8 mouse cellular contexts compared by ENCODE assay signal in genomic region chr19:6924461-6925306, GRCm38 (mm10). TPM values are rescaled to one million over a fixed set of nuclear protein-coding genes. Genes with fewer than 3 reads are reported as not detected.
DNase-seq lines count a peak whose midpoint lies in the region; ATAC-seq and TF ChIP-seq lines count a peak whose summit lies in the region.

No protein-coding gene starts in this region.

- WGBS in bone marrow, adult 2 months: 5% methylated on average over 39 of the region's 39 CpGs
- 4% methylated on average over 39 of the region's 39 CpGs for WGBS in forebrain, embryonic 11.5 days

- no peaks in the 10 kb centered on the region for H3K36me3 ChIP-seq in forebrain, embryonic 11.5 days (ENCODE audit: control insufficient read depth, insufficient read depth, low read length)

- 0 out of 2 replicates have a peak overlapping the region, but pooled peaks have one; percentile 15 for H3K4me2 ChIP-seq in forebrain, embryonic 11.5 days (ENCODE audit: low read depth, low read length, severe bottlenecking)

- H3K4me1 ChIP-seq in bone marrow, adult 2 months (ENCODE audit: control insufficient read depth, insufficient read depth, low read length): peaks cover 5% of the 10 kb centered on the region; the same call in 1 of the 2 replicates
- peaks cover 21% of the 10 kb centered on the region; the same call in 1 of the 2 replicates for H3K4me1 ChIP-seq in forebrain, embryonic 11.5 days (replicated peaks; ENCODE audit: control insufficient read depth, insufficient read depth, low read length)

- ATAC-seq in forebrain, embryonic 11.5 days (replicated peaks; ENCODE audit: low FRiP score): no peak

- peak; percentile 91 to 92 for DNase-seq in B cell, adult 2 months
- DNase-seq in forebrain, embryonic 11.5 days (ENCODE audit: low spot score): peak; percentile 88
- peak; percentile 64 for DNase-seq in heart, postnatal 25 days (ENCODE audit: low spot score)
- peak; percentile 65 to 95 for DNase-seq in layer of hippocampus, adult 18-20 months (ENCODE audit: low spot score in 2 of 2)
- peak; percentile 81 to 87 for DNase-seq in lung, adult 18-20 months
- peak; percentile 76 for DNase-seq in ovary, postnatal 10 days (ENCODE audit: low spot score)
- DNase-seq in thymus, postnatal 14 days: peak; percentile 89

- H3K9ac ChIP-seq in forebrain, embryonic 11.5 days (ENCODE audit: low read length): no peak overlapping the region

- no peaks in the 10 kb centered on the region for H3K9me3 ChIP-seq in forebrain, embryonic 11.5 days (ENCODE audit: control insufficient read depth, low read length)

- TF ChIP-seq POLR2A in bone marrow, adult 2 months (IDR thresholded peaks at IDR 0.05; ENCODE audit: borderline replicate concordance, control insufficient read depth, low read depth, low read length): no peak

- peak; percentile 80 for TF ChIP-seq CTCF in bone marrow, adult 2 months (IDR thresholded peaks at IDR 0.05; ENCODE audit: control insufficient read depth, insufficient read depth, low read length)

- no peak overlapping the region for H3K27ac ChIP-seq in bone marrow, adult 2 months (ENCODE audit: control insufficient read depth, insufficient read depth, low read depth, low read length, poor library complexity)
- no peak overlapping the region for H3K27ac ChIP-seq in forebrain, embryonic 11.5 days (ENCODE audit: low read depth, low read length)

- intact Hi-C loops in heart, postnatal 25 days (cut with DNase I): loop anchor here (2.0 kb wide), 1 partner anchor 96 kb away; no protein-coding TSS in a partner anchor

- peaks cover 60% of the 10 kb centered on the region for H3K27me3 ChIP-seq in forebrain, embryonic 11.5 days (ENCODE audit: control insufficient read depth, insufficient read depth, low read length)

- H3K4me3 ChIP-seq in bone marrow, adult 2 months (replicated peaks; ENCODE audit: control insufficient read depth, low read depth, low read length): no peak overlapping the region
- peak overlapping the region; percentile 5; the same call in 1 of the 2 replicates for H3K4me3 ChIP-seq in forebrain, embryonic 11.5 days (ENCODE audit: low read depth, low read length)

RNA-seq across cellular contexts. Expression of gene Catsperz, which starts 0.5 kb away (rescaled TPM):
- polyA plus RNA-seq in bone marrow, adult 2 months (2011; ENCODE audit: insufficient read depth, insufficient read length, low replicate concordance, missing spikeins): 2.6 TPM in 1 of 2 replicates, not detected in the other
- polyA plus RNA-seq in forebrain, embryonic 11.5 days (2014; fragmentation: Nextera tagmentation; extraction: Ambion mirVana): not detected in 2 replicates
- total RNA-seq in heart, postnatal 25 days (2021): not detected
- total RNA-seq in layer of hippocampus, adult 18-20 months (2021): 10 to 100 TPM in 1 of 2 experiments, 1 to 10 TPM in 1; 8.2 to 12.6 TPM

RNA-seq across cellular contexts. Expression of gene Esrra, which starts 3.1 kb away (rescaled TPM):
- 25.1 and 27.2 TPM in 2 replicates for polyA plus RNA-seq in bone marrow, adult 2 months (2011; ENCODE audit: insufficient read depth, insufficient read length, low replicate concordance, missing spikeins)
- 5.4 TPM in 2 replicates for polyA plus RNA-seq in forebrain, embryonic 11.5 days (2014; fragmentation: Nextera tagmentation; extraction: Ambion mirVana)
- total RNA-seq in heart, postnatal 25 days (2021): 100 to 1,000 TPM; 146 to 156 TPM
- total RNA-seq in layer of hippocampus, adult 18-20 months (2021): 10 to 100 TPM; 59.5 to 59.6 TPM

RNA-seq across cellular contexts. Expression of gene Kcnk4, which starts 9.6 kb away (rescaled TPM):
- not detected in 2 replicates for polyA plus RNA-seq in bone marrow, adult 2 months (2011; ENCODE audit: insufficient read depth, insufficient read length, low replicate concordance, missing spikeins)
- not detected in 2 replicates for polyA plus RNA-seq in forebrain, embryonic 11.5 days (2014; fragmentation: Nextera tagmentation; extraction: Ambion mirVana)
- total RNA-seq in heart, postnatal 25 days (2021): under 1 TPM; 0.20 to 0.36 TPM
- total RNA-seq in layer of hippocampus, adult 18-20 months (2021): 10 to 100 TPM; 15.4 to 17.0 TPM

RNA-seq across cellular contexts. Expression of gene Prdx5, which starts 14.8 kb away (rescaled TPM):
- 181 and 324 TPM in 2 replicates for polyA plus RNA-seq in bone marrow, adult 2 months (2011; ENCODE audit: insufficient read depth, insufficient read length, low replicate concordance, missing spikeins)
- polyA plus RNA-seq in forebrain, embryonic 11.5 days (2014; fragmentation: Nextera tagmentation; extraction: Ambion mirVana): 105 and 106 TPM in 2 replicates
- 100 to 1,000 TPM; 722 to 748 TPM for total RNA-seq in heart, postnatal 25 days (2021)
- total RNA-seq in layer of hippocampus, adult 18-20 months (2021): 100 to 1,000 TPM; 383 to 385 TPM

RNA-seq across cellular contexts. Expression of gene Trmt112, which starts 15.2 kb away (rescaled TPM):
- polyA plus RNA-seq in bone marrow, adult 2 months (2011; ENCODE audit: insufficient read depth, insufficient read length, low replicate concordance, missing spikeins): 28.6 and 37.9 TPM in 2 replicates
- polyA plus RNA-seq in forebrain, embryonic 11.5 days (2014; fragmentation: Nextera tagmentation; extraction: Ambion mirVana): 144 and 152 TPM in 2 replicates
- total RNA-seq in heart, postnatal 25 days (2021): 10 to 100 TPM; 29.2 to 32.6 TPM
- 10 to 100 TPM; 43.1 to 53.9 TPM for total RNA-seq in layer of hippocampus, adult 18-20 months (2021)

Comparison
In these comparisons a context has a peak if more than half of its experiments do, and no peak if none do; other contexts are left out.
1. RNA of gene Catsperz, which starts 0.5 kb away (total RNA-seq): 8.2 to 12.6 TPM in layer of hippocampus, adult 18-20 months; not detected in heart, postnatal 25 days; every median in the first group is over 4 times any median in the second.
2. RNA of gene Kcnk4, which starts 9.6 kb away (total RNA-seq): 15.4 to 17.0 TPM in layer of hippocampus, adult 18-20 months; 0.20 to 0.36 TPM in heart, postnatal 25 days; every median in the first group is over 10 times any median in the second.
3. Peak in every context shown above with its lines, with median percentiles within 50 percentile points of each other: DNase-seq.